Mouse (Mus musculus) CD4-positive, CD25-positive, alpha-beta regulatory T cell, adult 2 months (primary cell): Measurements from ENCODE around the gene Fam13a.

ENCODE experiments used
- DNase-seq: peaks from one replicate; pipeline ENCODE4 v3.0.0-alpha.2; 2012; ENCODE audit warnings: low read depth, low spot score

The Fam13a gene

DNA sequence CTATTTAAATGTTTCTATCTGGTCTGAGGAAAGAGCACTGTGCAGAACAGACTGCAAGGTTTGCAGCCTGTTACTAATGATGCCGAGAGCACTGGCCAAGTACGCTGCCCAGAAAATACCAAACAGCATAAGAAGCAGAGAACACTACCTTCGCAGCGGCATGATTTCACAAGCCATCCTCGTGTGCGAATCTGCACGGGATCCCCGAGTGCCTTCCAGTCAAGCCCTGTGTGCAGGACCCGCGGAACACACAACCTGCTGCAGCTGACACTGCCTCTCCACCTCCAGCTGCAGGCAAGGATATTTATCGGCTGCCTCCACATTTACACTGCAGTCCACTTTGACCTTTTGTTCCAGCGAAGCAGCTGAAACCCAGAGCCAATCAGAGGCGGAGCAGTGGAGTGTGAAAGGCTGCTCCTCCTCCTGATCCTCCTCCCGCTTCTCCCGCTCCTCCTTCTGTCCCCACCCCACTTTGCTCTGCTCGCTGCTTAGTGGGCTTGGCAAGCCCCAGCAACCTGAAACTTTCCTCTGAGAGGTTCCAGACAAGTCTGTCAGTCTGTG is at the start of gene Fam13a:
Gene Fam13a, minus strand, starts transcription at position 386 of the 561 bp plus-strand sequence.
- peak; percentile 12 for DNase-seq

- DNase-seq, result no peak
Measured at GRCm38 (mm10) chr6:59072096-59073060, 48.0 kb upstream of the Fam13a start.

DNA sequence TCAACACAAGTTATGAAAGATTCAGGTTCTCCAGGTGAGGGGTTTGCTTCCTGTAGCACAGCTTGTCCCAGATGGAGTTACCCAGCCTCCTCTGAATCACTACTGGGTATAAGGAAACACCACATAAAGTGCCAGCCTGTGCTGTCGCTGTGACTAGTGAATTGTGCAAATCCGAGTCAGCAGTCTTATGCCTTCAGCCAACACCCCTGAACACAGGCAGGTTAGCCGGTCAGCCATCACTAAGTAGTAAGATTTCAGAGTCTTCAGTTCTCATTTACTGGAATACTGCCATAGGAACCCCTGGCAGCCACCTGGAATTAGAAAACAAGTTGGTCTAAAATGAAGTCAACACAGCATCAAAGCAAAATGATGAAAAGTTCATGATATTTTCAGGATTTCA is 47.3 kb upstream of the Fam13a start:
- DNase-seq, result no peak

DNA sequence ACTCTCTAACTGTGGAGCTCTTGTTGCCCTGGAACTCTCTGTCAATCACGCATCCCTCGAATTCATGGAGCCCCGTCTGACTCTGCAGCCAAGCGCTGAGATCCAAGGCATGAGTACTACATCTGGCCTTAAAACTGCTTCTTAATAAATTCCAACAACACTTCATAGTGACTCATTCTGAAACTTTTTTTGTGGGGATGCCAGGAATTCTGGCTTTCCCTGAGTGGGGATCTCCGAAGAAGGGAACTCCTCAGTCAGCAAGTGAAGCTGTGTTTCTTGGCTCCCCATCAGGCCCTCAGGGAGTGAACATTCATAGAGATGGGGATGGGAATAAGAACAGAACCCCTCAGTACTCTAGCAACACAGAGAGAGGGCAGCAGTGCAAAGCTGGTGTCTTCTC is 43.8 kb upstream of the Fam13a start:
- no peak for DNase-seq

GRCm38 (mm10) chr6:59064440-59064839 is 40.1 kb upstream of the Fam13a start:
- DNase-seq, result no peak

- no peak for DNase-seq
Measured at GRCm38 (mm10) chr6:59053232-59053631, 28.9 kb upstream of the Fam13a start.

- no peak for DNase-seq
Measured at GRCm38 (mm10) chr6:59039719-59040118, 15.4 kb upstream of the Fam13a start.

DNA sequence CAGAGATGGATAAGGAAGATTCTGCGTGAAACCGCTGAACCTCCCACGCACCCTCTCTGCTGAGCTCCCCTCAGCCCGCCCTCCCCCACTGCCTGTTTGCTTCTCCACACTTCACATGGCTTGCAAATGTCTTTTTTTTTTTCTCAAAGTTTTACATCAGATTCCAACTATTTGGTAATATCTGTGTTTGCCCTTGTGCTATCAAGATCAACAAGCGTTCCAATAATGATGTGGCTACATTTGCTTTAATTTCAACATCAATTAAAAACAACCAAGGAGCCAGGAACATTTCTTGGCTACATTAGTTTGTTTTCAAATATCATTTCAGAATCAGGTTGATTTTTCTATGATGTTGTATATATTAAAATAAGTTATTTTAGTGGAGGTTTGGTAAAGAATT is 8.4 kb upstream of the Fam13a start:
- DNase-seq, result no peak

DNA sequence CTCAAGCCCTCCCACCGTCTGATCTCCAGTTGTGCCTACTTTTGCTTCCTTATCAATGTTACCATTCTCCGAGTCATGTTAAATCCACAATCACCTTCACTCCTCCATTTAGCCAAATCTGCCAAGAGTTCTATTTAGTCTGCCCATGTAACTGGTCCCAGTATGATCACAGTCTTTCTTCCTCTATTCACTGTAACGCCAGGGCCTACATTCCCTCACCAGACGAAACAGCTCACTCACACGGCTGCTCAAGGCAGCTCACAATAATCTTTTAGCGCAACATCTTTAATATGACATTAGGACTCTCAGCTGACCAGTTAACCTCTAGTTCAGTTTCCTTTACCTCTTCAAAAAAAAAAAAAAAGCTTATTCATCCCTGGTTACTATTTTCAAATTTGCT is 7.2 kb upstream of the Fam13a start:
- DNase-seq, result no peak

DNA sequence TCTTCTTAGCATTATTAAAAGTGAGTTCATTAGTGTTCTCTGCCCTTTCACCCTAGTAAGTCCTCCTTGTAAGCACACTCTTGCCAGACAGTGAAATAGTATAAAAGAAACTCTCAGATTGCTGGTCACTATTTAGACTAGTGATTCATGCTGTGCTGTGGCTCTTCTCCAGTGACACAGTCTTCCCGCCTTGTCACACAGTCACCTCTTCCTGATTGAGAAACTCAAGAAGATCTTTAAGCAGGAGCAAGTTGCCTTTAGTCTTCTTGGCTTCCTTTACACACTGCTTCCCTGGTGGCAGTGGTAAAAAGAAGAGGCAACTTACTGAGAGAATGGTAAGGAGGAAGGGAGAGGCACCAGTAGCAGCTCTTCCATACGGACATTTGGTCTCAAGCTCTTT is 6.3 kb upstream of the Fam13a start:
- DNase-seq, result no peak

GRCm38 (mm10) chr6:59030037-59030436 is 5.7 kb upstream of the Fam13a start:
- no peak for DNase-seq

DNA sequence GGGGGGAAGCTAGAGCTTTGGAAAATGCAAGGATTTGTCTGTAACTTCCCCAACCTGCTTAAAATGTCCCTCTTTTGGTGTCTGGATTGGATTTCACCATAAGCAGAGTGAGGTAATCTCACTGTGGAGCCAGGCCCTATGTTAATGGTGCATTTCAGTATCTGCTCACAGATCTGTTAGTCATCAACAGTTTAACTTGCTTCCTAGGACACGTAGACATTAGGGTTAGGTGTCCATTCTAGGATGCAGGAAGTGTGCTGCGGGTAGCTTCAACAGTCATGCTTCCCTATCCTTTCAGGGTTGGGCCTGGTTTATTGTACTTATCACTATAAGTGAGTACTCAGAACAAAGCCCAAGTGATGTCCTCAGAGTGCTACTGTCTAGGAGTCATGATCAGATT is 4.5 kb upstream of the Fam13a start:
- DNase-seq, result no peak

DNA sequence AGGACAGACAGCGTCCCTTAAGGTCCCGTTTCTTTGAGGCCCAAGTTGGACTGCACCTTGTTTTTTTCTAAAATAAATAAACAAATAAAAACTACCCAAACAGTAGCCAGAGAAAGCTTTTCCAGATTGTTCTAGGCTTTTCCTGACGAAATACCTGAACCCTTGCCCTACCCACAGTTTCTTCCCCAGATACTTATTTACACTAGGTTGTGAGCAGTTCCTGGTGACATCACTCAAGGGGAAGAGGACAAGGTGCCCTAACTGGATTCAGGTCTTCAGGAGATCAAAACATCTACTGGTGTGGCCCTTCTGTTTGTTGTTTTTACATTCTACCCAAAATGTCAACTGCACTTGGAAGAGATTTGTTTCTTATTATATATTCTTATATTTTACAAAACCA is 457 bp upstream of the Fam13a start:
- DNase-seq, result no peak

DNA sequence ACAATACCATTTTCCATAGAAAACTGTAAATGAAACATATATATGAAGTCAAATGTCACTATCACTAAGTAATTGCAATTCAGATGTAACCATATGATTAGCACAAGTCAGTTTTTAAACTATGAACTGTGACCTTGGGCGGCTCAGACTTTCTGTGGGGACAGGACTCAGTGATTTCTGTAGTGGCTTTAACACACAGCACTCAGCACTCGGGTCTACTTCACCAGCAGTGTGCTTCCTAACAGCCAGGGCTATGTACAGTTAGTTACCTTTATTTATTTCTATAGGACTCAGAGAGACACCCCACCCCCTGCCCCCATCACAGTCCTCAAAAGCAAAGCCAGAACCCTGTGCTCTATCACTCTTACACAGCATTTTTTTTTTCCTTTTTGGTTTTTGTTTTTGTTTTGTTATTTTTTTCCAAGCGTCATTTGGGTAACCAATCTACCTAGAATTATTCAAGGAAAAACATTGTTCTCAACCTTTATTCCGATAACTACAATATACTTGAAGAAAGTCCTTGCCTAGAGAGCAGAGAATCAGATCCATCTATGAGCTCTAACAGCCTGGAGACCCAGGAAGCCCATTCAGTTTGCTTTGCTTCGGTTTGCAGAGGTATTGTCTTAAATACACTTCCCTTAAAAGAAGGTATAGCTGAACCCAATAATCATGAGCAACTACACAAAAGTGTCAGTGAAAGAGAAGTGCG is 740 bp downstream of the Fam13a start:
- no peak for DNase-seq

- DNase-seq, result no peak
Measured at GRCm38 (mm10) chr6:59022621-59023020, 1.7 kb downstream of the Fam13a start.

DNA sequence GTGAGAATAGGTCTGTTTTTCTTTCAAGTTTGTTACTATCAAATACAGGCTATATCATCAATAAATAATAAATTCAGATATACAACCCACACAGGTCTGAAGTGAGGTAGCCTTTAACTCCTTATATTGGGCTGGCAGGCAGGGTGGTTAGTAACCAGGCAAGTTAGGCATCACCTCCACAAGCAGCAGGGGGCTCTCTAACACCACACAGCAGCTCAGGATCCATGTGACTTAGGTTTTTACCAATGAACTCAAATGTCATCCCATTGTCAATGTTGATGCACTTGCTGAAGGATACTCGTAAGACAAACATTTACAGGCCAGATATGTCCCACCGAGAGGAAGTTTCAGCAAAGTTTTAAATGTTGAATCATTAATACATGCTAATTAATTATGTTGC is 4.0 kb downstream of the Fam13a start:
- peak; percentile 34 for DNase-seq

GRCm38 (mm10) chr6:59019847-59020246 is 4.5 kb downstream of the Fam13a start:
- no peak for DNase-seq

DNA sequence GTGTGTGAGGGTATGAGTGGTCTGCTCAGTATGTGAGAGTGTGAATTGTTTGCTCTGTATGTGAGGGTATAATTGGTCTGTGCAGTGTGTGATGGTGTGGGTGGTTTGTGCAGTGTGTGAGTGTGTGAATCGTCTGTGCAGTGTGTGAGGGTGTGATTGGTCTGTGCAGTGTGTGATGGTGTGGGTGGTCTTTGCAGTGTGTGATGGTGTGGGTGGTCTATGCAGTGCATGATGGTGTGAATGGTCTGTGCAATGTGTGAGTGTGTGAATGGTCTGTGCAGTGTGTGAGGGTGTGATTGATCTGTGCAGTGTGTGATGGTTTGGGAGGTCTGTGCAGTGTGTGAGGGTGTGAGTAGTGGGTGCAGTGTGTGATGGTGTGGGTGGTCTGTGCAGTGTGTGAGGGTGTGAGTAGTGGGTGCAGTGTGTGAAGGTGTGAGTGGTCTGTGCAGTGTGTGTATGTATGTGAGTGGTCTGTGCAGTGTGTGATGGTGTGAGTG is 8.0 kb downstream of the Fam13a start:
- no peak for DNase-seq

DNA sequence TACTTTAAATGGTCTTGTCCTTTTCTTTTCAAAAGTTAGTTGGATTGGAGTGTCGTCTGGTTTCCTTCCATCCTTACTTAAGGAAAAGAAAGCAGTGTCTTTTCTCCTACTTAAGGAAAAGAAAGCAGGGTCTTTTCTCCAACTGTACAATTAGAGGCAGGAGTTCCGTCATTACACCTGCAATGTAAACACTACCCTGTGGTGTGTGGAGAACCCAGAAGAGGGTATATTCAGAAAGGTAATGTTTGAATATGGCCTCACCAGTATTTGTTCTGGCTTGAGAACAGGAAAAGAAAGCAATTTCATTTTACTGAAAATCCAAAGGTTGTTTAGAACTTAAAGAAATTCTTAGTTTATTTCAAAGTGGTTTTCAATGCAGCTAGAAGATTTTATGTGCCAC is 9.6 kb downstream of the Fam13a start:
- DNase-seq, result no peak

DNA sequence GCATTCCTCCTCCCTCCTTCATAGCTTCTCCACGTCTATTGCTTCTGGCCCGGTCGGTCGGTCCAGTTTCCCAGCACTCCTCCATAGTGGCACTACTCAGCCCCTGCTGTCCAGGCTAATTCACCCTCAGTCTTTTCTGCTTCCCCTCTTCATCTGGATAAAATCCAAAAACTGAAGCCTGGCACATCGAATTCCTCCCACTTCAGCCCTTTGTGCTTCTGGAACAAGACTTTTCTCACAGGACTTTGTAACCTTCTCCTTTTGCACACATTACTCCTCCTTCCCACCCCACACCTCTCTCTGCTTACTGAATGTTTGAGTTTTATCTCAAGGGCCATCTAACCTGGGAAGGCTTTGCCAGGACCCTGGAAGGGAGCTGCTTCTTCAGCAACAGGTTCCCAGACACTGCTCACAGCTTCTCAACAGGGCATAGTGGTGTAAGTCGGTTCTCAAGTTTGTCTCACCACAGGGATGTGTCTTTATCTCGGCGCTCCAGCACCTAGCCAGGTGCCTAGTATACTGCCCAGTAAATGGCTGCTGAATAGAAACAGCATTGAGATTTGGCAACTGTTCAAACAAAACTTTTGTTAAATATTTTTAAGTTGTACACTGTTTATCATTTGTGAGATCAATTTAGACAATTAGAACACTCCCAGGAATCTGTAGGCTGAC is 10.1 kb downstream of the Fam13a start:
- DNase-seq, result no peak

GRCm38 (mm10) chr6:59010792-59011191 is 13.6 kb downstream of the Fam13a start:
- no peak for DNase-seq

DNA sequence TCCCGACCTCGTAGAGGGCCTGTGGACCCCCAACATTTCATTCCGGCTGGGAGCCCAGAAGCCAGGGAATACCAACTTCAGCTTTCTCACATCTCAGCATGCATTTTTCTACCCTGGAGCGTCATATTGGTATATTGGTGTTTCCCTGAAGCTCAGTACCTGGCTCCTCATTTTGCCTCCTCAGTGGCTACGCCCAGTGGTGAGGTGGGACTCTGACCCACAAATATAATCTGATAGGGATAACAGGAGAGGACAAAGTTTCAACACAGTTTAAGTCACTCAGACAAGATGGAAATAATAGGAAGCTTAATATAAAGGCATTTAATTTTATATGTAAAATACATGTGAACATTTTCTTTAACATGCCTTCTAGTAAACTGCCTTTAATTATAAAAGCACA is 19.7 kb downstream of the Fam13a start:
- DNase-seq, result no peak
